Mouse (Mus musculus) 3134 (cell line): ENCODE measurements at regions not wholly inside any gene's neighbourhood (a gene's known extent, or its start where the extent isn't known, plus 50 kb on each side); places are given as distances from the start of the nearest gene placed in this dataset.

ENCODE experiments used
- DNase-seq: peaks from one replicate; pipeline ENCODE4 v3.0.0-alpha.2; 2011; ENCODE audit warnings: low spot score; ENCODE audit not compliant: insufficient read length; ENCODE audit errors: extremely low read depth

DNA sequence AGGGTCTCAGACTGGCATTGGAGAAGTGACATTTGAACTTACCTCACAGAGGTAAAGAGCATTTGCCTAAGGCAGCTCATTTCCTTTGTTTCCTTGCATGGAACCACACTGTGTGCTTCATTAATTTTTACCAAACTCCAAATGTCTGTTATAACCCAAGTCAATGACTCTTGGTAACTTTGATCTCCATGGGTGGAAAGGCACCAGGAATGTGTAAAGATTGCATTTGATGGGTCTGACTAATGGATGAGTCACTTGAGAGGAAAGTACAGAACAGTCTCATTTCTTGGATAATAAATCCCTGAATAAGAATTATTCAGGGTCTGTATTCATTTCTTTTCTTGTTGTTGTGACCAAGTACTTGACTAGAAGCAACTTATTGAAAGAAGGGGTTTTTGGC, 97.3 kb upstream of the Rab11fip2 start:
- DNase-seq = no peak

GRCm38 (mm10) chr19:60032667-60033066, 89.2 kb upstream of the Rab11fip2 start:
- DNase-seq = no peak

DNA sequence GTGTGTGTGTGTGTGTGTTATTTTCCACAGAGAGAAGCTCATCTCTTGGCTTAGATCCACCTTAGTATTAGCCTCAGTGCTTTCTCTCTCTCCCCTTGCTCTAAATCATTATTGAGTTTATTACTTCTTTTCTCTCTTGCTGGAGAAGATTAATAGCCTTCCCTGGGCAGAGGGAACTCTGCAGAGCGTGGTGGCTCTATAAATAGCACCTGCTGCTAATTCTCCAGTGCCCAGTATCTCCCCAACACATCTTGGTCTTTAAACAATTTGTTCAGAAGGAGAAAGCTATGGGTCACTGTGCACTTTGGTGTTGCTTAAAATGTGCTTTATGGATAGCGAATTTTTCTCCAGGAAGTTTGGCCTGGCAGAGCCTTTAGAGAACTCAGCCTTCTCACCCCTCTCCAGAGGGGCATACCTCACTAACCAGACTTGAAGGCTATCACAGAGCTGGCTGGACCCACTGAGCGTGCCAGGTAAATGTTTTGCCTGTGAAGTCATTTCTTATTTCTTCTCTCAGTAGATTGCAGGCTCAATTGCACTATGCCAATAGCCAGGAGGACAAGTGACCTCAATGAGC, 86.8 kb upstream of the Rab11fip2 start:
- DNase-seq = no peak

GRCm38 (mm10) chr19:60029720-60030119, 86.3 kb upstream of the Rab11fip2 start:
- DNase-seq = no peak

DNA sequence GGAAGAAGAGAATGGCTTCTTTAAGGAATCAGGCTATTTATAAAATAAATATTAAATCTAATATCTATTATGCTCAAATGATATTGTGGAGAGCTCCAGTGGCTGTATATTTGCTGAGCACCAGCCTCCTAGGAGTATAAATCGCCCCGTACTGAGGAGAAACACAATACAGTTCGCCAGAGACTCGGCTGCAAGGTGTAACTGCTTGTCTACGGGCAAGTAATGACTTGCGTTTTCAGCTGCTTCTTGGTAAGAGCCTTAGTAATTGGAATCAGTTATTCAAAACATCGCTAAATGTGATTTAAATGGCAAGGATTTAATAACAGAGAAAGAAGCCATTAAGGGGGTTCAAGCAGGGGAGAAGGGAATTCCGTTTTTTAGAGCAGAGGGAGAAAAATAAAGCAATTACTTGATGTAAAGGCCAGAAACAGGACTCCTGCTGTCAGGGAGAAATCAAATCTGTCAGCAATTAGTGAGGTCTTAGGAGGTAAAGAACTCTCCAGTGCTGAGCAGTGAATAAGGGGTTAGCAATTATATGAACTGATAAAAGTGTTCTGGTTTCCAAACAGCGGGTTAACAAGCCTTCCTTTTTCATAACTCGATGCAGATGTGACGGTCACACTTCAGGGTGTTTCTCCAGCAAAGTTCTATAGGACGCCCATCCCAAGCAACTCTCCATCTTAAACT, 72.3 kb upstream of the Rab11fip2 start:
- no peak for DNase-seq

DNA sequence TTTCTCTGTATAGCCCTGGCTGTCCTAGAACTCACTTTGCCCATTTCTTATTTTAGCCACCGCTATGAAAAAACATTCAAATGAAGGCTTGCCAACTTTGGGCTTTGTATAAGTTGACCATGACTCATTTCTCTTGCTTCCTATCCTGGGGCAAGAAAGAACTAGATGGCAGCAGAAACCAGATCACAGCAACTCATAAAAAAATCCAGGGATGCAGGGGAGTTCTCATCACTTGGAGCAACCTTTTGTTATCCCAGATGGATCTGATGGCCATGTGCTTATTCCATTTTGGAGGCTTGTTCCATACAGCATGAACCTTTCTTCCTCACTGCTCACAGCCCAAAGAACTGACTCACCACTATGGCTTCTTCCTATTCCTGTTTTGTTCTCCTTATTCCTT, 52.1 kb upstream of the Rab11fip2 start:
- DNase-seq = no peak
